Mouse (Mus musculus) megakaryocyte progenitor cell, adult 5-6 weeks (primary cell): ENCODE measurements around the gene 1700025G04Rik. TPM values are rescaled to one million over a fixed set of nuclear protein-coding genes. Genes with fewer than 3 reads are reported as not detected.
A peak's percentile ranks its signal among the peaks of the same experiment; 100 is the strongest.
"Not testable (repeated sequence)": the region's sequence is repeated elsewhere in the genome, so short reads cannot be mapped to it uniquely, and the experiment has no call there.

ENCODE experiments used
- ATAC-seq: replicated peaks from 2 replicates; pipeline ENCODE4 v1.8.0; 2016; ENCODE audit warnings: mild to moderate bottlenecking, moderate TSS enrichment, inconsistent platforms; ENCODE audit not compliant: poor library complexity
- total RNA-seq, 2 experiments: library from RNA; stranded (forward) in 1 of 2; stranded (reverse) in 1 of 2; fragments of 157-497, 149-512 nt in 1 of 2; fragments of 200-1000 nt in 1 of 2; gene quantifications; 2 replicates each; pipeline versions ENCODE4 v1.2.3 to v1.2.4; 2015 to 2017

The 1700025G04Rik gene
- total RNA-seq, 2 experiments from 2014 or later = 9.7 to 15.5 TPM

- no peak for ATAC-seq
Observed at GRCm38 (mm10) chr1:151863135-151863796, 226.7 kb downstream of the 1700025G04Rik start.

GRCm38 (mm10) chr1:151862109-151862508 lies 227.8 kb downstream of the 1700025G04Rik start:
- ATAC-seq = no peak

- ATAC-seq = peak; percentile 37; the same call in 1 of the 2 replicates
Observed at GRCm38 (mm10) chr1:151861334-151861995, 228.5 kb downstream of the 1700025G04Rik start.

GRCm38 (mm10) chr1:151858474-151858873 lies 231.5 kb downstream of the 1700025G04Rik start:
- ATAC-seq = no peak

GRCm38 (mm10) chr1:151855561-151855960 lies 234.4 kb downstream of the 1700025G04Rik start:
- no peak for ATAC-seq

- ATAC-seq = no peak
Observed at GRCm38 (mm10) chr1:151851976-151852375, 237.9 kb downstream of the 1700025G04Rik start.

GRCm38 (mm10) chr1:151851051-151851848 lies 238.7 kb downstream of the 1700025G04Rik start:
- no peak for ATAC-seq

GRCm38 (mm10) chr1:151849993-151850608 lies 239.8 kb downstream of the 1700025G04Rik start:
- no peak for ATAC-seq

GRCm38 (mm10) chr1:151848286-151848685 lies 241.6 kb downstream of the 1700025G04Rik start:
- no peak for ATAC-seq

GRCm38 (mm10) chr1:151845926-151846782 lies 243.8 kb downstream of the 1700025G04Rik start:
- no peak for ATAC-seq

- ATAC-seq = no peak
Observed at GRCm38 (mm10) chr1:151845252-151845832, 244.6 kb downstream of the 1700025G04Rik start.

- ATAC-seq = not testable (repeated sequence)
Observed at GRCm38 (mm10) chr1:151840345-151840744, 249.6 kb downstream of the 1700025G04Rik start.

- no peak for ATAC-seq
Observed at GRCm38 (mm10) chr1:151835261-151835660, 254.7 kb downstream of the 1700025G04Rik start.

- ATAC-seq = no peak
Observed at GRCm38 (mm10) chr1:151831791-151832190, 258.1 kb downstream of the 1700025G04Rik start.

GRCm38 (mm10) chr1:151825065-151825464 lies 264.9 kb downstream of the 1700025G04Rik start:
- no peak for ATAC-seq

GRCm38 (mm10) chr1:151820457-151820856 lies 269.5 kb downstream of the 1700025G04Rik start:
- ATAC-seq = peak; percentile 60; the same call in 1 of the 2 replicates

- peak; percentile 83 for ATAC-seq
Observed at GRCm38 (mm10) chr1:151819190-151819589, 270.7 kb downstream of the 1700025G04Rik start.

- ATAC-seq = no peak
Observed at GRCm38 (mm10) chr1:151816051-151816450, 273.9 kb downstream of the 1700025G04Rik start.

- ATAC-seq = no peak
Observed at GRCm38 (mm10) chr1:151812004-151812712, 277.8 kb downstream of the 1700025G04Rik start.
